Mouse (Mus musculus) bone marrow macrophage, adult 2 months (primary cell): ENCODE measurements around the gene Cipc. TPM values are rescaled to one million over a fixed set of nuclear protein-coding genes. Genes with fewer than 3 reads are reported as not detected.

Experiments used
- H3K27ac ChIP-seq: 2 replicates; pipeline ENCODE4 v1.5.1; 2012; ENCODE audit warnings: low read depth, low read length; ENCODE audit not compliant: insufficient read depth
- H3K4me1 ChIP-seq: 2 replicates; pipeline ENCODE4 v1.6.1; 2012; ENCODE audit warnings: low read length; ENCODE audit not compliant: control insufficient read depth, insufficient read depth
- H3K4me3 ChIP-seq: 2 replicates; pipeline ENCODE4 v1.5.1; 2012; ENCODE audit warnings: mild to moderate bottlenecking, low read length, moderate library complexity; ENCODE audit not compliant: insufficient read depth
- CTCF ChIP-seq: IDR thresholded peaks from 2 replicates; pipeline ENCODE4 v1.5.1; 2012; ENCODE audit warnings: low read depth, mild to moderate bottlenecking, low read length, moderate library complexity
- POLR2A ChIP-seq: IDR thresholded peaks from 2 replicates; pipeline ENCODE4 v1.6.1; 2012; ENCODE audit warnings: mild to moderate bottlenecking, low read depth, low read length, borderline replicate concordance
- polyA plus RNA-seq: library from polyadenylated mRNA; stranded (reverse); fragments of >200 nt; gene quantifications from 2 replicates; pipeline ENCODE4 v1.2.4, GENCODE M21; 2012; ENCODE audit not compliant: missing spikeins, insufficient read depth, insufficient read length

Cipc gene
- polyA plus RNA-seq: 21.3 and 23.0 TPM in 2 replicates

- TF ChIP-seq CTCF: no peak
- 0 out of 2 replicates have a peak, but pooled peaks have one; percentile 24 for TF ChIP-seq POLR2A
- Histone ChIP-seq H3K27ac (peak within 1 kb of the TSS; percentile 99), H3K4me3 (peak within 1 kb of the TSS; percentile 82), H3K4me1 (peaks cover 12% of the 10 kb centered on the region)
Measured at GRCm38 (mm10) chr12:86946862-86947574, at the start of gene Cipc. TSS of gene Cipc (plus strand) at chr12:86947043.

GRCm38 (mm10) chr12:86897769-86898273 lies 49.0 kb upstream of the Cipc start:
- H3K27ac ChIP-seq: peak overlapping the region; percentile 96
- peaks cover 37% of the 10 kb centered on the region for H3K4me1 ChIP-seq
- H3K4me3 ChIP-seq: peak overlapping the region; percentile 31
- TF ChIP-seq CTCF: no peak
- TF ChIP-seq POLR2A: no peak

GRCm38 (mm10) chr12:86898448-86898847 lies 48.4 kb upstream of the Cipc start:
- Histone ChIP-seq H3K4me1 (peaks cover 35% of the 10 kb centered on the region), H3K4me3 (no peak overlapping the region)

GRCm38 (mm10) chr12:86899461-86900179 lies 47.2 kb upstream of the Cipc start:
- peaks cover 35% of the 10 kb centered on the region for H3K4me1 ChIP-seq
- no peak overlapping the region for H3K27ac ChIP-seq

More at GRCm38 (mm10) chr12:86898448-86898847, 48.4 kb upstream of the Cipc start:
- TF ChIP-seq CTCF: no peak
- peak overlapping the region; percentile 96 for H3K27ac ChIP-seq

GRCm38 (mm10) chr12:86903828-86904806 lies 42.7 kb upstream of the Cipc start:
- no peak overlapping the region for H3K4me3 ChIP-seq
- TF ChIP-seq POLR2A (no peak), CTCF (no peak)
- H3K27ac ChIP-seq: no peak overlapping the region
- H3K4me1 ChIP-seq: peaks cover 17% of the 10 kb centered on the region

More at GRCm38 (mm10) chr12:86899461-86900179, 47.2 kb upstream of the Cipc start:
- no peak for TF ChIP-seq POLR2A
- TF ChIP-seq CTCF: no peak
- H3K4me3 ChIP-seq: no peak overlapping the region

GRCm38 (mm10) chr12:86905203-86905602 lies 41.6 kb upstream of the Cipc start:
- Histone ChIP-seq H3K27ac (no peak overlapping the region), H3K4me1 (peaks cover 15% of the 10 kb centered on the region), H3K4me3 (no peak overlapping the region)
- TF ChIP-seq CTCF (no peak; the same call in 1 of the 2 replicates), POLR2A (no peak)

- Histone ChIP-seq H3K4me1 (peaks cover 17% of the 10 kb centered on the region), H3K4me3 (no peak overlapping the region), H3K27ac (no peak overlapping the region)
- TF ChIP-seq POLR2A (no peak), CTCF (no peak)
Measured at GRCm38 (mm10) chr12:86905876-86906275, 41.0 kb upstream of the Cipc start.

GRCm38 (mm10) chr12:86906395-86906794 lies 40.4 kb upstream of the Cipc start:
- H3K4me1 ChIP-seq: peaks cover 17% of the 10 kb centered on the region
- no peak overlapping the region for H3K27ac ChIP-seq
- TF ChIP-seq POLR2A (no peak), CTCF (peak; percentile 88)
- H3K4me3 ChIP-seq: no peak overlapping the region

GRCm38 (mm10) chr12:86911482-86911931 lies 35.3 kb upstream of the Cipc start:
- no peak overlapping the region for H3K4me3 ChIP-seq
- no peak for TF ChIP-seq CTCF
- TF ChIP-seq POLR2A: no peak

More at GRCm38 (mm10) chr12:86911482-86911931, 35.3 kb upstream of the Cipc start:
- Histone ChIP-seq H3K4me1 (peaks cover 29% of the 10 kb centered on the region), H3K27ac (no peak overlapping the region)
